Mouse (Mus musculus) spleen, adult 12 weeks (tissue): Measurements from ENCODE around the gene Kif6.

Experiments
- DNase-seq: peaks from one replicate; pipeline ENCODE4 v3.0.0; 2022; ENCODE audit warnings: low spot score

Gene Kif6

DNA sequence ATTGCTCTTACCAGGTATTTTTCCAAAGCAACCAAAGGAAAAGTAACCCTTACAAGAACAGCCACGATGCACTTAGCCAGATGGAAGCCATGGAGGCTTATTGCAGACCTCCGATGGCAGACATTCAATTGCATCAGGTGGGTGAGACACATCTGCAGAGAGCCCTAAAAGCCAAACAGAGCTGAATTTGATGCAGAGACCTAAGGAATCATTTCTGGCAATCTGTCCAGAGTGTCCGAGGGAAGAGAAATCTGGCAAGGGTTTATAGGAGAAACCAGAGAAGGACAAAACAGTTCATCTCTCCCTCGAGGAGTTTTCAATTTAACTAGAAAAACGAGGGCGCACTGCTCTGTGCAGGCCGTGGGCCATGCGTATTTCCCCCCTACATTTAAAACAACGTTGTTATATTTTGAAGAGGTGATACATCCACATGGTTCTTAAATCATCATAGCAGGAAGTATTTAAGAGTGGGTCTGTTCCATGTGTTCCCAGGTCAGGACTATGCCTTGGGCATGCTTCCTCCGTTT is 177.3 kb downstream of the Kif6 start:
- no peak for DNase-seq

DNA sequence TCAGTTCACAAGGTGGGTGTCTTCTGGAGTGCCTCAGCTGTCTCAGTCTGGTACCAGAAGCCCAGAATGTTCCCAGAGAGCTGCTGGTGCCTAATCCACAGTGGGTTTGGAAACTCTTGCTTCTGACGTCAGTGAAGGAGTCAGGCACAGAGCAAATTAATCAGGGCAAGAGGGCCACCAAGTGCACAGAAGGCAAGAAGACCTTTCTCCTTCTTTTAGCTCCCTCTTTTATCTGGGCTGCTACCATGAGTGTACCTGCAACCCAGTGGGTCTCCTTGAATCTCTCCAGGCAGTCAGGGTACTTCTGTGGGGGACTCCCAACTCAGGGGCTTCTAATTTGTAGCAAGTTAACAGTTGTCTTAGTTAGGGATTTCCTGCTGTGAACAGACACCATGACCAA is 178.0 kb downstream of the Kif6 start:
- no peak for DNase-seq

DNA sequence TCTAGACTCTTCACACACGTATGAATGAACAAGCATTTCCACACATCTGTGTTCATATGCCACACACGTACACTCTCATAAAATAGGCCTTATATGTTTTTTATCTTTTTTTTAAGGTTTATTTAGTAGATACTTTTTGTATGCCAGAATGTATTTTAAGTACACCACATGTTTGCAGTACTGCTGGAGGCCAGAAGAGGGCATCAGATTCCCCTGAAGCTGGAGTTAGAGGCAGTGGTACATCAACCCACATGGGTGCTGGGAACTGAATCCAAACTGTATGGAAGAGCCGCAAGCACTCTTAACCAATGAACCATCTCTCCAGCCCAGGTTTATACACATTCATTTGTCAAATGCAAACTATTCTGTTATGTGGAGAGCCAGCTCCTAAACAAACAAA is 179.0 kb downstream of the Kif6 start:
- no peak for DNase-seq

DNA sequence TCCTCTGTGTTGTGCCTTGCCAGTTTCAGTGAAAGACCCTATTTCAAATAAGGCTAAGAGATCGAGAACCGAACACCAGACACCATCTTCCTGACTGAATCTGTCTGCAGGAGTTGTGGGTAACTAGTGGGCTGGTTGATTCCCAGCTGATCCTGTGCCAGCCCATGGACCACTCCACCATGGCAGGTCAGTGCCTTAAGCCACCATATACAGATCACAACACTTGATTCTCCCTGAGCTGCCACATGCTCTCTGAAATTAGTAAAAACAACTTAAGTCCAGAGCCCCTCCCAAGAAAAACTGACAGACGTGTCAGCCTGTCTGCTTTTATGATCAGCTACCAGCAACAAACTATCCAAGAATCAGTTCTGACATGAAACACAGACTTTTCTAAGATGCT is 180.3 kb downstream of the Kif6 start:
- DNase-seq = no peak

DNA sequence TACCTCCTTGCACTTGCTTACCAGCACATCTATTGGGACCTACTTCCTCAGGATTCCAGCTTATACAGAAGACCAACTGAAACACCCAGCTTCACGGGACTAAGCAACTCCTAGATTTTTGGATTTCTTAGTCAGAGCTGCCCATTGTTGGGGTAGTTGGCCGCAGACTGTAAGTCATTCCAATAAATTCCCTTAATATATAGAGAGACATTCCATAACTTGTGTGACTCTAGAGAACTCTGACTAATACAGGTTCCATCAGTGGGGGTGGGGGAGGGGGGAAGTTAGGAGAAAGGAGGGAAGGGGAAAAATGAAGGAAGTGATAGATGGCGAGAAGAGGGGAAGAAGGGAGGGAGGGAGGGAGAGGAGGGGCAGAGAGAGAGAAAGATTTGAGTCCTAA is 181.2 kb downstream of the Kif6 start:
- DNase-seq = no peak

DNA sequence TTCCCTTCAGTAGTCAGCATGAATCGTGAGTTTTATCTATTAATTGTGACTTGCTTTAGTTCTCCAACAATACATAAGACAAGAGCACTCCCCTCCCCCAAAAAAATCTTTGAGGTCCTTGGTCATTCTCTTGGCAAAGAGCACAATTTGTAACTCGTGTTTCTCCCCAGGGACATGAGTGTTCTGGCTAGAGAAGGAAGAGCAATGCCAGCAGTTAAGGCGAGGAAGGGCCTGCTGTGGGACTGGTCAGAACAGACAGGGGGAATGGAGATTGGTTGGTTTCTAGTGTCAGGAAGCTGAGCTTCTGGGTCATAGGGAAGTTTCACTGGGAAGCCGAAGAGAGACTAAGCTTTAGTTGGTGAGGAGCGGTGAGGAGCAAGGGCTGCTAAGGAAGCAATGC is 184.2 kb downstream of the Kif6 start:
- no peak for DNase-seq

DNA sequence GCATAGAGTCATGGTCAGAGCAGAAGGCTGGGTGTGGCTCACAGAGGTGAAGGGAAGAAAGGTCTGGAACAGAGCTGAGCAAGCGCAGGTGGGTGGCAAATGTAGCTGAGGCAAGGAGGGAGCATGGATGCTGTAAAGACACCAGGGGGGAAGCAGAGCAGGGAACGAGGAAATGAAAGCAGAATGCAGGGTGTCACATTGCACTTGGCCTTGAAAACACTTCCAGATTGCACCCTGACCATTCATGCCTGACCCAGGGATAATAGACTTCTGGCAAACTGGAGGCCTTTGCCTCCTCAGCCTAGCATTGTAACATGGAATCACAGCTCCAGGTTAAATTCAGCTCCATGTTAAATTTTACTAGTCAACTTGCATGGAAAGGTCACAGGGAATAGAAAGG is 185.2 kb downstream of the Kif6 start:
- no peak for DNase-seq

DNA sequence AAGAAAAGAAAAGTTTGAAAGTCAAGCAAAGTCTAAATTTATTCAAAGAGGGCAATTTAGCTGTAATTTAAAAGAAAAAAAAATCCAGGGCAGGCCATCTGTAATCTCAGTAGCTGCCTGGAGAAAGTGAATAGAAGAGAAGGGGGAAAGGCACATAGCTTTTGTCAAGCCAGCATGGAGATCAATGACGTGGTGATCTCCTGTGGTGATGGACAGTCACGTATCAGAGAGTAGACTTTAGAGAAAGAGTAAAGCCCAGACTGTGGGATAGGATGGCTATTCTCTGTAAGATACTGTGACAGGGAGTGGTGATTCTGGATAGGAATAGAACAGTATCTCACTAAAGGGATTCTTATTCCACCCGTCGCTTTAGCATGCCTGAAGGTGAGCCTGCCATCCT is 192.5 kb downstream of the Kif6 start:
- no peak for DNase-seq

DNA sequence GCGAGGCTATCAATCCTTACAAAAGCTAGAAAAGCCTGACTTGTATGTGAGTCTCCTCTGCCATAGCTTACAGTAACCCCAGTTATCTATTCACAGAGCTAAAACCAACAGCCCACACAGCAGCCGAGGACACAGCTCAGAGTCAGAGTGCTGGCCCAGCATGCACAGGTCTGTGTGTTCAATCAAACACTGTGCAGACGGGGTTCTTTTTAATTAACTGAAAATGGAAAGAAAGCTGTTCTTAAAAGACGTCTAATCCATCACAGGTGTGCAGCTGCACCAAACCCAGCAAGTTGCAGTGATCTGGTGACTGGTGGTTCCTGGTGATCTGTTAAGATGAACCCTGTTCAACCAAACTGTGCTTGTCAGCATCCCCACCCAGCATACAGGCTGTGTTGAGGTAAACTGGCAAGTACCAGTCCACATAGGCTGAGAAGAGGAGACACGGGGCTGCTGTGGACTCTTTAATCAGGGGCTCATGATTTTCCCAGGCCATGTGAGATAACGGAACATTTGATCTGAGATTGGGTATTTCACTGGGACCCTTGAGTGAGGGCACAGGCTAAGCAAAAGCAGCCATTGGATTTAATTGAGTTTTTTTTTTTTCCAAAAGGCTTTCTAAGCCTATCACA is 193.9 kb downstream of the Kif6 start:
- no peak for DNase-seq

DNA sequence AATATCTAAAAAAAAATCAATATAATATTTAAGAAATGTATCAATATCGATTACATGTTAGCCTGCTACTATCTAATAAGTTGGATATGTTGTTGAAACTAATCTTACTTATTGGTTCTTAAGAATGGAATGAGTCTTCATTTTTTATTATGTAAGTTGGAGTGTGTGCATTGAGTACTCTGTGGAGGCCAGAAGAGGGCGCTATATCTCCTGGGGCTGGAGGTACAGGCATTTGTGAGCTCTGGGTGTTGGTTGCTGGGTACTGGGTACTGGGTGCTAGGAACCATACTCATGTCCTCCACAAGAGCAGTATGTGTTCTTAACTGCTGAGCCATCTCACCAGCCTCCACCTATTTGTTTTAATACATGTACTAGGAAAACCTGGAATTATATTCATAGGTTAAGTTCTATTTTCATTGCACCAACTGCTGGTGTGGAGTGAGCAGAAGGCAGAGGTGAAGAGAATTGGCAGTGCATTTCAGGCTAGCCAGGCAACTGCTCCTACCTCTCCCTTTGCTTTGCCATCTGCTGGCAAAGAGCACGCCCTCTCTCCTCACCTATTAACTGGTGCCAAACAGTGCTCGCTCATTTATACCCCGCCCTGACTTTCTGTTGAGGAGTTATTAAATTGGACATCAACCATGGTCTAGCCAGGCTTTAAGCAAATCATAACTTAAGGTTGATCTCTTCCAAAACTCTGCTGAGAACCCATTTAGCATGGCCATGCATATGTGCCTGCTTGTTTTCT is 199.1 kb downstream of the Kif6 start:
- DNase-seq = no peak

DNA sequence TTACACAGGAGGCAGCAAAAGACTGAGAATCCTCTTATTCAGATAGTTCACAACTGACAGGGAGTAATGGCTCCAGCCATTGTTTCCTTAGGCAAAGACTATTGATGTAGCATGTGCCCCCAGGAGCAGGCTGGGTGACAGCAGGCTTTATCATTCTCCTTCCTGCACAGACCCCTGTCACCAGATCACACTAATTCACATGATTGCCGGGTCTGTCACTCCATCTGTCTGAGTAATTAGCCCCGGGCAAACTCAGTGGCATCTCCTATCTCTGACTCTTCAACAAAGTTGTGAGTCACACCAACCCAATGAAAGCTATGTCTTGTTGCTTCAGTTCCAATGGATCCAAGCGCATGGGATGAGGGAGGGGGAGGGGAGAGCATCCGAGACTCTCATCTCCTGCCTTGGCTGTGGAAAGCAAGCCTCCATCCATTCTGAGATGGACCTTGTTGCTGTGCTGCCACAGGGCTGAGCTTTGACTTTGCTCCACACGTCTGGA is 201.2 kb downstream of the Kif6 start:
- no peak for DNase-seq

DNA sequence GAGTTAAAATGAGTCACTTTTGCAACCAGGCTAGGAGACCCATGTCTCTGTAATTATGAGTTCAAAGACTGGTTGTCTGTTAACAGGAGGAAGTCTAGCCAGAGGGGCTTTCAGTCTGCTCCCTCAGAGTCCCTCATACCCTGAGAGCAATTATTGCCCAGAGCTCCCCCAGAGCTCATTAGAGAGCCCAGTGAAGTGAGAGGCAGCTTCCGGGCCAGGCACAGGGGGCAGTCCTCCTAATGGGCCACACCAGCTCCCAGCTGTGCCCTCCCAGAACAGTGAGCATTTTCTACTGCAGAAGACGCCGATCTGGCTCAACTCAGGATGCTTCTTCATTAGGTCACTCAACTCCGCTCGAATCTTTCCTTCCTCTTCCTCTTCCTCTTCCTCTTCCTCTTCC is 201.8 kb downstream of the Kif6 start:
- DNase-seq = no peak

DNA sequence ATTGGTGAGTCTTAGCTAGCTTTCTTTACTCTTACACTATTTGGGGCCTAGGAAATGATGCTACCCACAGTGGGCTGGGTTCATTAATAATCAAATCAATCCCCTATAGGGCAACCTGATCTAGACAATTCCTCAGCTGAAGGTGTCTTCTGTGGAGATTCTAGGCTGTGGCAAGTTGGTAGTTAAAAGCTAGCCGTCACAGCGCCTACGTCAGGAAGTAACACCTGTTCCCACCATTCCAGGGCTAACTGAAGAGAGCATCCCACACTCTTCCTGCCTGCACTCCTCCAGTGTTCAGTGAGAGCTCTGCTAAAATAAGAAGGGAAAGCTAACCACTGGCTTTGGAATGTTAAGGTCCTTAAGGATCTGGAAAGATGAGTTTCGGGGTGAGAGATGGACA is 205.3 kb downstream of the Kif6 start:
- DNase-seq = no peak

DNA sequence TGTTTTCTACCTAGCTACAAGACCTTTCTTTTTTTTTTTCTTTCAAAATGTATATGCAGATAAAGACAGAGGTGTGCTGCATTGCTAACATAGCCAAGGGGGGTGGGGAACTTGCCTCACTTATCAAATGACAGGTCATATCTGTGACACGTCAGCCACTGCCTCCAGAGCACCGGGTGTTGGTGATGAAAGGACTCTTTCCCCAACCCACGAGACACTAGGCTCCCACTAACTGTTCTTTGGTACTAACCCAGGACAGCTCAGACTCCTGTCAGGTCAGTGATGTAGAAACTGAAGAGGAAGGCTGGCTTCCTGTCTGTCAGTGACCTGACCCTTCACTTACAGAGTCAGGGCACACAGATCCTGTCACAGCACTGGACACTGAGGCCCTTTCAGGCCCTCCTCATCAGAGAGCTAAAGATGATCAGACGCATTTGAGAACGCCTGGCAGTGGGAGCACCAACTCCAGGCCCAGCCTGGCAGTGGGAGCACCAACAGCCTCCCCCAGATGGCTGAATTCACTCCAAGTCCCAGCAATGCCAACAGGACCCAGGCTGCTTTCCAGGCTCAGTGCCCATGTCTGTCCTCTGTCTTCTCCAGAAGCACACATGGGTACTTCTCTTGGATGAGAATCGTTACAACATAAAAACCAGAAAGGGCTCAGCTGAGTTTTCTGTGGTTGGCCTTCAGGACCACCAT is 209.4 kb downstream of the Kif6 start:
- DNase-seq = no peak

DNA sequence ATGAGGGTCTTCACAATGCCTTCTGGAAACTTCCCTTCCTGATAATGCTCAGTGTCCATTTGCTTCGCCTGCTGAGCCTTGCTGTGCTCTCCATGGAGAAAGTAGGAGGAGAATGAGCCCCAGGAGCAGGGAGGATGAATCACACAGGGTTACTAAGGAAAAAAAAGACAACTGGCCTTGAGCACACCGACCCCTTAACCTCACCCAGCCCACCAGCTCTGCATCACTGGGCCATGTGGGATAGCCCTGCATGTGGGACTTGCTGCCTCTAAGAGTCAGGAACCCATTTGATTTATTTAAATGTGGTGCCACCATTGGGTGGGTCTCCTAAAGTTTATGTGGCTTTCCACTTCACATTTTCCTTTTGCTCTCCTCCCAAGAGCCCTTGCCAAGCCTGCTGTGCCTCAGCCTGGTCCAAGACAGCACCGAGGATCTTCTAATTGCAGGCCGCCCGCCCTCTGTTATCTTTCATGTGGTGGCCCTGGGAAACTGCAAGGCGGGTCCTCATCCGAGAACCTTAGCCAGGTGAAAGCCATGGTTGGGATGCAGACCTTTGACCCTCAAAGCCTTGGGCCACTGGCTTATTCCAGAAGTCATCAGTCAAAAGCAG is 210.0 kb downstream of the Kif6 start:
- no peak for DNase-seq

DNA sequence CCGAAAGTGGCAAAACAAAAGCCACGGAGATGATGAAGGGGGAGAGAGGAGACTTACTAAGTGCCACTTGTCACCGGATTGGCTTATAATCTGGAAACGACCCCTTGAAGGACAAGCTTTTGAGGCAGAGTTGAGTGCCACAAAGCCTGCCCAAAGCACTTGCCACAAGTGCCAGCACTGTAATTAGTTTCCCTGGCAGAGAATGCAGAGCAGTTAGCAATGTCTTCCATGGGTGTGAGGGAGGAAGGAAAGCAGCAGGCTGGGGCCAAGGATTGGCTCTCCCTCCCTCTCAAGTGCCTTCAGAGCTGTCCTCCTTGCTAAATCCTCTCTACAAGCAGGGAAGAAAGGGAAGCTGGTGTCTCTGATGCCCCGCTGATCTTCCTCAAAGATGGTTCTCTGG is 210.9 kb downstream of the Kif6 start:
- DNase-seq = no peak

DNA sequence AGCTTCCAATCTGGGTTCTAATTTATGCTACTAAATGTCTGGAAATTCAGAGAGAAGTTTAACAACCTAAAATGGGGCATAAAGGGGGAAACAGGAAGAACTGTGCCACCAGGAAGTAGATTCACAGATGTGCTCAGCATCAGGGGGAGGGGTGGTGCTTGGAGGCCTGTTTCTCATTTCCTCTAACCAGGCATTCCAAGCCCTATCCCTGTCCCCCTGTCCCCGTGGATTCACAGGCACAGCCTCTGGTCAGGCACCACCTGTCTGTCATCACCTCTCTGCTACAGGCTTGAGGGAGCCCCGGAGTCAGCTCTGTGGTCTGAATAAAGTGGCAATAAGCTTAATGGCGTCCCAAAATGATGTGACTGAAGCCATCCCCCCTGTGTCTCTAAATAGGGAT is 216.8 kb downstream of the Kif6 start:
- no peak for DNase-seq

DNA sequence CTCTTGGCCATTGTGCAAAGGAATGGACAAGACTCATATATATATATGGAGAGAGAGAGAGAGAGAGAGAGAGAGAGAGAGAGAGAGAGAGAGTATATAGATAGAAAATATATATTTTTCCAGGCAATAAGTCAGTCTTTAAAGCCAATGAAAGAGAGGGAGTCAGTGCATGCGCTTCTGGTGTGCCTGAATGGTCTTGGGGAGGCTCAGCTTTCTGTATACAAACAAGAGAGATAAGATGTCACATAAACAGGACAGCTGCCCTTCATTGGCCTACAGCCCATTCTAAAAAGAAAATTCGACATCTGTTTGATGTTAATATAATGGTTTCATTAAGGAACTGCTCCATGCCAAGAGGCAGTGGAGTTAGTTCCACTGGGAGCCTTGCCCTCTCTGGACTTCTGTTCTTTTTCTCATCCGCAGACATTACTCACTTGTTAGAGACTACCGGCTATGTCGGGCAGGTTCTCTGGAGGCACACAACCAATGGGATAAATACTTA is 219.2 kb downstream of the Kif6 start:
- no peak for DNase-seq

DNA sequence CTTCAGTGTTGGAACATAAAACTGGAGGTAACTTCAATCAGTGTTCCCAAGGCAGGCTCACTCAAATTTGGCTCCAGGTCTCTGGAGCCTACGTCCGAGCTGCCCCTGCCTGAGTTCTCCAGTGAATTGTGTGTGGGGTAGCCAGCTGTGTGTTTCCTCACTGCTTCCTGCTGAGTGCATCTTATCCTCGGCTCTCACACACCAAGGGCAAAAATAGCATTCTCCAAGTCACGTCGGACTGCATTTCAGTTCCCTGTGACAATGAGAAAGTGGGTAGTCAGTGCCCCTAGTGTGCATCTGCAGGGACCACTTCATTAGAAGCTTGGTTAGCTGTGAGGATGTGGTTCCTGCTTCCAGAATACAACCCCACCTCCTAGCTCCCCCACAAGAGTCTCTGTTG is 222.5 kb downstream of the Kif6 start:
- no peak for DNase-seq

DNA sequence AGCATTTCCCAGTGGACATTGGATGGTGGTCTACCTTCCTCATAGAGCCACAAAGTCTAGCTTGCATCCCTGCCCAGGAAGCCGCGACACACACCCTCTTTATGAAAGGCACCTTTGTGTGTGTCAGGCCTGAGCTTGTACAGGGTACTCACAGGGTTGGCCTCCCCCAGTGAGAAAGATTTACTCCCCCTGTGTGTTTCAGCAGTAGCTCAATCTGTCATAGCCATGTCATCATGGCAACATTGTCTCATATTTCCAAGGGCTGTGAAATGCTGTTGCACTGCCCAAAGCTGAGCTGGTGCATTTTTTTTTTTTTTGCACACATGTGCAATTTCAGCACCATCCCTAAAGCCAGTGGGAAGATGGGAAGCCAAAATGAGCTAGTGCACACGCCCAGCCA is 224.3 kb downstream of the Kif6 start:
- no peak for DNase-seq

DNA sequence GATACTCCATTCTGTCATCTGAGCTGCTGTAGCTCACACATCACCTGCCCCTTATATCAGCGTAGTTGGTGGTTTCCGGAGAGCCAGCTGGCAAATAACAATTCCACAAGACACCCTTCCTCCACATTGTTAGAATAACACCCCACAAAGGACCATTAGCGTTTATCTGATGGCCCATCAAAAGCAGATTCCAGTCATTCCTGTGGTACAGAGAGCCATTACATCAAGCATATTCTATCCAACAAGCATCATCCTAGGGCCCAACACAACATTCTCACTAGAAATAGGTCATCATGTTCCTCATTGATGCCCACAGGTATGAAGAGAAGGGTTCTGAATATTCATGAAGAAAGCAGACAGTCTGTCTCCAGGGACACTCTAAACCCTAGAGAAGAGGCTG is 236.3 kb downstream of the Kif6 start:
- no peak for DNase-seq

DNA sequence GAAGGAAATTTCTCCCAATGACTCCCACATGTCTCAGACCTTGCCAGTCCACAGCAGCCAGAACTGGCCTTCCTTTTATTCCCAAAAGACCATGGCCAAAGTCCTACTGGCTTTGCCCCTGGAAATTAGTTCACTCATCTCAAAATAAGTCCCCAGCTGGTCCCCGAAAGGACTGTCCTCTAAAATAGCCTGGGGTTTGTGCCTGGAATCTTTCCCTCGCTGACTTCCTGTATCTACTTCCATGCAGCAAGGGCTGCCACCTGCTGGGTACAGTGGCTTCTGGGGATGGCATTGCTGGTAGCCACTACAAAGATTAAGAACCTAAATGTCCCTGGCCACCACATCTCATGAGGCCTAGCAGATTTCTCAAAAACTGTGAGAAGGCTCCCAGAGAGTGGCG is 237.2 kb downstream of the Kif6 start:
- DNase-seq = no peak

DNA sequence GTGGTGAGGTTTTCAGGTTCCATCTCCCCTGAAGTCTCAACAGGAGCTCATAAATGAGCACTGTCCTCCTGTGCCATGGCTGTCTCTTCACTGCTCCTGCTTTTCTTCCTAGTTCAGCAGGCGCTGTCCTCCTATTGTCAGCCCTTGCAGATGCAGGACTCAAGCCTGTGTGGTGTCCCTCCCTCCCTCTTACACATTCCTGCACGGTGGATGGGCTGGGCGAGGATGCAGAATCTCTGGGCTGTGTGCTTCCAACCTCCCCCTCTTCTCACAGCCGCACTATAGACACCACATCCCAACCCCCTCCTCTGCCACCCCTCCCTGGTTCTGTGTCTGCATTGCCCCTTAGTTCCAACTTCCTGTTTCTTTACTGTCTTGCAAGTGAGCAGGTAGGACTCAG is 240.8 kb downstream of the Kif6 start:
- no peak for DNase-seq
